Mouse (Mus musculus) ovary, postnatal 36 days (tissue): ENCODE results near the gene Rdm1.
A peak's percentile ranks its signal among the peaks of the same experiment; 100 is the strongest.
"Not testable (repeated sequence)": the region's sequence is repeated elsewhere in the genome, so short reads cannot be mapped to it uniquely, and the experiment has no call there.

Experiments used
- DNase-seq: peaks from one replicate; pipeline ENCODE4 v3.0.0; 2022; ENCODE audit warnings: low spot score, mixed read lengths

The Rdm1 gene

GRCm38 (mm10) chr11:101616948-101617767 lies 9.8 kb upstream of the Rdm1 start:
- no peak for DNase-seq

GRCm38 (mm10) chr11:101617849-101618248 lies 9.1 kb upstream of the Rdm1 start:
- peak; percentile 43 for DNase-seq

GRCm38 (mm10) chr11:101618596-101618995 lies 8.4 kb upstream of the Rdm1 start:
- DNase-seq: no peak

GRCm38 (mm10) chr11:101620022-101620655 lies 6.9 kb upstream of the Rdm1 start:
- DNase-seq: not testable (repeated sequence)

GRCm38 (mm10) chr11:101626649-101626994 lies 373 bp upstream of the Rdm1 start:
- no peak for DNase-seq

GRCm38 (mm10) chr11:101627857-101628559 lies 1.0 kb downstream of the Rdm1 start:
- peak; percentile 85 for DNase-seq

GRCm38 (mm10) chr11:101628733-101629417 lies 1.9 kb downstream of the Rdm1 start:
- not testable (repeated sequence) for DNase-seq

- no peak for DNase-seq
Measured at GRCm38 (mm10) chr11:101635660-101636059, 8.7 kb downstream of the Rdm1 start.

- DNase-seq: no peak
Measured at GRCm38 (mm10) chr11:101639761-101640160, 12.8 kb downstream of the Rdm1 start.

- peak; percentile 83 for DNase-seq
Measured at GRCm38 (mm10) chr11:101640857-101641709, 14.1 kb downstream of the Rdm1 start.

- DNase-seq: peak; percentile 18
Measured at GRCm38 (mm10) chr11:101641710-101642642, 15.0 kb downstream of the Rdm1 start.

- no peak for DNase-seq
Measured at GRCm38 (mm10) chr11:101642931-101643330, 15.9 kb downstream of the Rdm1 start.

- no peak for DNase-seq
Measured at GRCm38 (mm10) chr11:101644591-101644990, 17.6 kb downstream of the Rdm1 start.

GRCm38 (mm10) chr11:101645043-101645410 lies 18.0 kb downstream of the Rdm1 start:
- not testable (repeated sequence) for DNase-seq

- DNase-seq: peak; percentile 70
Measured at GRCm38 (mm10) chr11:101645411-101646282, 18.7 kb downstream of the Rdm1 start.

- DNase-seq: not testable (repeated sequence)
Measured at GRCm38 (mm10) chr11:101646283-101646794, 19.3 kb downstream of the Rdm1 start.

GRCm38 (mm10) chr11:101647093-101647492 lies 20.1 kb downstream of the Rdm1 start:
- not testable (repeated sequence) for DNase-seq

- no peak for DNase-seq
Measured at GRCm38 (mm10) chr11:101656356-101656755, 29.4 kb downstream of the Rdm1 start.

- no peak for DNase-seq
Measured at GRCm38 (mm10) chr11:101657528-101657885, 30.5 kb downstream of the Rdm1 start.
